Mouse (Mus musculus) CH12.LX (cell line): Measurements from ENCODE around the gene Plod1. TPM values are rescaled to one million over a fixed set of nuclear protein-coding genes. Genes with fewer than 3 reads are reported as not detected.

Source experiments
- DNase-seq: peaks from one replicate; pipeline ENCODE4 v3.0.0-alpha.2; 2013; ENCODE audit errors: extremely low read depth
- H3K27ac ChIP-seq: 2 replicates; pipeline ENCODE4 v1.5.1; 2012; ENCODE audit warnings: low read depth, mild to moderate bottlenecking, control low read depth, moderate library complexity; ENCODE audit not compliant: insufficient read depth
- H3K27me3 ChIP-seq: replicated peaks from 2 replicates; pipeline ENCODE3; 2012; ENCODE audit warnings: inconsistent platforms
- H3K36me3 ChIP-seq, 2 experiments: replicated peaks in 1 of 2; 2 replicates each; pipeline versions ENCODE3 to v1.6.1; 2012; ENCODE audit warnings: inconsistent platforms in 1 of 2, low read length in 1 of 2, mild to moderate bottlenecking in 1 of 2, mixed read lengths in 1 of 2, moderate library complexity in 1 of 2; ENCODE audit not compliant: control insufficient read depth in 1 of 2, insufficient read depth in 1 of 2
- H3K4me1 ChIP-seq, 2 experiments: 2 replicates each; pipeline ENCODE4 v1.6.1; 2012; ENCODE audit warnings: inconsistent platforms in 1 of 2, moderate library complexity in 1 of 2; ENCODE audit not compliant: insufficient read depth in 2 of 2, control insufficient read depth in 1 of 2
- H3K4me2 ChIP-seq: 2 replicates; pipeline ENCODE4 v1.6.1; 2012; ENCODE audit warnings: low read depth, mild to moderate bottlenecking, control low read depth; ENCODE audit not compliant: poor library complexity, insufficient read depth, severe bottlenecking
- H3K4me3 ChIP-seq, 3 experiments: fragments of 150-350 bp in 1 of 3; sonication (generic) in 1 of 3; replicated peaks in 1 of 3; 2 replicates each; pipeline versions ENCODE3 to v1.5.1; 2011 to 2012; ENCODE audit warnings: low read depth in 2 of 3, low read length in 2 of 3, mild to moderate bottlenecking in 2 of 3, moderate library complexity in 2 of 3, control low read depth in 1 of 3, improper control_type of control experiment in 1 of 3, inconsistent platforms in 1 of 3, mixed read lengths in 1 of 3; ENCODE audit not compliant: poor library complexity in 1 of 3
- H3K79me2 ChIP-seq: replicated peaks from 2 replicates; pipeline ENCODE4 v1.6.1; 2012; ENCODE audit warnings: mild to moderate bottlenecking, moderate library complexity; ENCODE audit not compliant: control insufficient read depth, poor library complexity, insufficient read depth, severe bottlenecking; ENCODE audit errors: extremely low read depth
- H3K9ac ChIP-seq: 2 replicates; pipeline ENCODE4 v1.6.1; 2012; ENCODE audit warnings: low read depth, mild to moderate bottlenecking, control low read depth, moderate library complexity; ENCODE audit not compliant: insufficient read depth
- H3K9me3 ChIP-seq: replicated peaks from 2 replicates; pipeline ENCODE3; 2012; ENCODE audit warnings: low read length, inconsistent platforms, mixed read lengths
- CTCF ChIP-seq, 2 experiments: IDR thresholded peaks in 1 of 2; conservative IDR thresholded peaks in 1 of 2; 2 replicates each; pipeline ENCODE4 v1.5.1; 2011 to 2012; ENCODE audit warnings: low read depth in 2 of 2, low read length in 2 of 2, improper control_type of control experiment in 1 of 2, inconsistent platforms in 1 of 2, mild to moderate bottlenecking in 1 of 2, moderate library complexity in 1 of 2
- ELF1 ChIP-seq: IDR thresholded peaks from 2 replicates; pipeline ENCODE4 v1.6.1; 2014; ENCODE audit warnings: low read depth, mild to moderate bottlenecking, inconsistent platforms, low read length, improper control_type of control experiment
- JUN ChIP-seq: IDR thresholded peaks from 2 replicates; pipeline ENCODE4 v1.6.1; 2011; ENCODE audit warnings: low read depth, mild to moderate bottlenecking, low read length, improper control_type of control experiment, moderate library complexity; ENCODE audit not compliant: insufficient read depth
- KAT2A ChIP-seq: IDR thresholded peaks from 2 replicates; pipeline ENCODE4 v1.6.1; 2012; ENCODE audit warnings: low read length, improper control_type of control experiment, inconsistent platforms; ENCODE audit not compliant: insufficient replicate concordance
- MAFK ChIP-seq: IDR thresholded peaks from 2 replicates; pipeline ENCODE4 v1.6.1; 2011; ENCODE audit warnings: low read length, improper control_type of control experiment; ENCODE audit not compliant: insufficient replicate concordance
- MAZ ChIP-seq: IDR thresholded peaks from 2 replicates; pipeline ENCODE4 v1.6.1; 2012; ENCODE audit warnings: low read depth, mild to moderate bottlenecking, inconsistent platforms, low read length, improper control_type of control experiment, moderate library complexity
- MXI1 ChIP-seq: IDR thresholded peaks from 2 replicates; pipeline ENCODE4 v1.6.1; 2011; ENCODE audit warnings: mild to moderate bottlenecking, low read depth, low read length, improper control_type of control experiment
- NELFE ChIP-seq: IDR thresholded peaks from 2 replicates; pipeline ENCODE4 v1.6.1; 2011; ENCODE audit warnings: low read depth, low read length, improper control_type of control experiment
- NRF1 ChIP-seq: IDR thresholded peaks from 2 replicates; pipeline ENCODE4 v1.6.1; 2014; ENCODE audit warnings: low read depth, mild to moderate bottlenecking, inconsistent platforms, low read length, improper control_type of control experiment, moderate library complexity
- RAD21 ChIP-seq: IDR thresholded peaks from 2 replicates; pipeline ENCODE4 v1.6.1; 2011; ENCODE audit warnings: low read depth, mild to moderate bottlenecking, low read length, improper control_type of control experiment, moderate library complexity
- SIN3A ChIP-seq: IDR thresholded peaks from 2 replicates; pipeline ENCODE4 v1.6.1; 2012; ENCODE audit warnings: low read length, improper control_type of control experiment, inconsistent platforms
- TBP ChIP-seq: conservative IDR thresholded peaks from 2 replicates; pipeline ENCODE4 v1.6.1; 2011; ENCODE audit warnings: low read depth, low read length, improper control_type of control experiment
- USF1 ChIP-seq: IDR thresholded peaks from 2 replicates; pipeline ENCODE4 v1.6.1; 2014; ENCODE audit warnings: low read depth, mild to moderate bottlenecking, inconsistent platforms, low read length, improper control_type of control experiment
- ZC3H11A ChIP-seq: IDR thresholded peaks from 2 replicates; pipeline ENCODE4 v1.6.1; 2012; ENCODE audit warnings: low read depth, mild to moderate bottlenecking, inconsistent platforms, low read length, improper control_type of control experiment
- ZKSCAN1 ChIP-seq: IDR thresholded peaks from 2 replicates; pipeline ENCODE4 v1.6.1; 2012; ENCODE audit warnings: low read depth, inconsistent platforms, low read length, improper control_type of control experiment, borderline replicate concordance
- ZMIZ1 ChIP-seq: IDR thresholded peaks from 2 replicates; pipeline ENCODE4 v1.6.1; 2012; ENCODE audit warnings: low read depth, mild to moderate bottlenecking, inconsistent platforms, low read length, improper control_type of control experiment
- dilution Hi-C: fragments of 300-500 bp; cut with MboI; formaldehyde crosslinking; loops from 2 replicates; pipeline ENCODE4 v1.14.3; 2020; ENCODE audit warnings: low sequenced_read_pairs; ENCODE audit not compliant: extremely low pct_unique_long_range_greater_than_20kb, extremely low pct_ligation_motif_present
- in situ Hi-C: fragments of 300-500 bp; cut with MboI; formaldehyde crosslinking; loops from 3 replicates; pipeline ENCODE4 v1.14.3; 2019; ENCODE audit warnings: low sequenced_read_pairs, low pct_ligation_motif_present, low pct_unique_long_range_greater_than_20kb, mixed read lengths
- polyA plus RNA-seq: library from polyadenylated mRNA; unstranded; fragments of >175 nt; gene quantifications from 2 replicates; pipeline ENCODE4 v1.2.1, GENCODE M21; 2012; ENCODE audit warnings: low read depth; ENCODE audit not compliant: insufficient read length
- total RNA-seq, 2 experiments: library from RNA; depleted of rRNA; stranded (reverse); fragments of 300-350 nt in 1 of 2; fragments of >200 nt in 1 of 2; gene quantifications; 2 replicates each; pipeline ENCODE4 v1.2.3; 2012 to 2014

The Plod1 gene
- total and polyA plus RNA-seq, 3 experiments = 0.30 to 6.5 (median 1.9) TPM

DNA sequence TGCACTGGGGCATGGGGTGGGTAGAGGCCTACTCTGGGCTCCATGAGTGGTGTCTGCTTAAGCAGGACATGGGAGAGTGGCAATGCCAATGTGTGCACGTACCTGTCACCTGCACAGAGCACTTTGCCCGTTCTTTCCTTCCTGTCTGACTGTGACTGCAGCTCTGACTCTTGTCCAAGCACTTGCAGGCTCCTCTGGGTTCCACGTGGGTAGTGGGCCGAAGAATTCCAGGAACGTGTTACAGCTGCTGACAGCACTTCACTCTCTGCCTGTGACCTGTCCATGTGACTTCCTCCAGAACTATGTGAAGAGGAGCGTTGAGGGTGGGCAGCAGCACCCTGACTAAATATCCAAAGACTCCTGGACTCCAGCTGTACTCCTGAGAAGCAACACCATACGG, 29.1 kb upstream of the Plod1 start:
- in situ Hi-C loops = no loop called here

DNA sequence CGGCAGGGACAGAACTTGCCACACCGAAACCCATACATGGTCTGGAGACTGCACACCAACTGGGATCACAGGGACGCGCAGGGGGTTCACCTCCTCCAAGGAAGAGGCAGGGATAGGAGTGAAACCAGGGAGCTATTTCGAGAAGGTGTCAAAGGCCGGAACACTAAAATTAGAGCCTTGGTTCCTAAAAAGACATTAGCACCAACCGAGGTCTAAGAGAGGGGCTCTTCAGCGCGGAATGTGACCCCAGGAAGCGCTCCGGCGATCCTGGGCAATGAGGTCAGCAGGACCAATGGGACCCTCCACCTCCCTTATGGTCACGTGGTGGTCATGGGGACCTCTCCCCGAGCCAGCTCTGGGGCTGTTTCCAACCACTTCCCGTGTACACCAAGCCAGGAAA, 27.1 kb upstream of the Plod1 start:
- H3K4me3 ChIP-seq = no peak overlapping the region
- no peak for DNase-seq
- peaks cover 54% of the 10 kb centered on the region for H3K27me3 ChIP-seq
- dilution Hi-C loops (no loop called here), in situ Hi-C loops (loop anchor here (5.0 kb wide), 1 partner anchor 39 kb away; the partner anchor contains the start of gene Nppa)
- H3K4me2 ChIP-seq = no peak overlapping the region
- H3K9me3 ChIP-seq = no peaks in the 10 kb centered on the region
- peaks cover 5 to 10% of the 10 kb centered on the region in 2 experiments for H3K4me1 ChIP-seq
- H3K27ac ChIP-seq = no peak overlapping the region
- no peak overlapping the region for H3K9ac ChIP-seq
- H3K79me2 ChIP-seq = no peaks in the 10 kb centered on the region
- no peaks in the 10 kb centered on the region for H3K36me3 ChIP-seq
- TF ChIP-seq NRF1 (no peak), MAZ (no peak)

More for the DNA sequence above, 29.1 kb upstream of the Plod1 start:
- no peak for DNase-seq
- Histone ChIP-seq H3K9ac (no peak overlapping the region), H3K4me2 (no peak overlapping the region), H3K27me3 (peaks cover 70% of the 10 kb centered on the region), H3K4me1 (peaks cover 2% of the 10 kb centered on the region in 2 experiments), H3K9me3 (no peaks in the 10 kb centered on the region), H3K4me3 (no peak overlapping the region), H3K27ac (no peak overlapping the region), H3K79me2 (no peaks in the 10 kb centered on the region), H3K36me3 (no peaks in the 10 kb centered on the region)
- dilution Hi-C loops = no loop called here
- no peak for TF ChIP-seq SIN3A
- no peak for TF ChIP-seq ELF1
- no peak for TF ChIP-seq MXI1
- no peak for TF ChIP-seq KAT2A
- TF ChIP-seq RAD21 = no peak
- TF ChIP-seq MAFK = no peak
- no peak for TF ChIP-seq ZKSCAN1
- no peak for TF ChIP-seq TBP
- no peak for TF ChIP-seq NELFE
- TF ChIP-seq JUN = no peak
- no peak for TF ChIP-seq ZC3H11A
- no peak for TF ChIP-seq CTCF (conservative IDR thresholded peaks at IDR 0.05 in 1 of 2, IDR thresholded peaks at IDR 0.05 in 1 of 2; ENCODE audit: low read depth in 2 of 2, low read length in 2 of 2)
- TF ChIP-seq USF1 = no peak
- no peak for TF ChIP-seq ZMIZ1
- no peak for TF ChIP-seq MAZ
- TF ChIP-seq NRF1 = no peak
